Mouse (Mus musculus) liver, embryonic 12.5 days (tissue): ENCODE data around the gene Foxn2. TPM values are rescaled to one million over a fixed set of nuclear protein-coding genes. Genes with fewer than 3 reads are reported as not detected.
A peak's percentile ranks its signal among the peaks of the same experiment; 100 is the strongest.
"Not testable (repeated sequence)": the region's sequence is repeated elsewhere in the genome, so short reads cannot be mapped to it uniquely, and the experiment has no call there.

Source experiments
- ATAC-seq: fragments of 200-750 bp; cut with Nextera tagmentation; 2 replicates; pipeline ENCODE4 v1.8.0; 2017; ENCODE audit warnings: moderate number of reproducible peaks, mild to moderate bottlenecking, moderate library complexity
- H3K27ac ChIP-seq: fragments of 300-500 bp; sonication (generic); 2 replicates; pipeline ENCODE4 v1.5.1; 2016; ENCODE audit warnings: mild to moderate bottlenecking
- H3K27me3 ChIP-seq: fragments of 300-500 bp; sonication (generic); replicated peaks from 2 replicates; pipeline ENCODE4 v1.6.1; 2016; ENCODE audit warnings: mild to moderate bottlenecking, moderate library complexity
- H3K36me3 ChIP-seq: fragments of 300-500 bp; sonication (generic); 2 replicates; pipeline ENCODE4 v1.6.1; 2016; ENCODE audit warnings: mild to moderate bottlenecking, moderate library complexity
- H3K4me1 ChIP-seq: fragments of 300-500 bp; sonication (generic); 2 replicates; pipeline ENCODE4 v1.6.1; 2016
- H3K4me2 ChIP-seq: fragments of 300-500 bp; sonication (generic); 2 replicates; pipeline ENCODE4 v1.6.1; 2016; ENCODE audit warnings: mild to moderate bottlenecking, moderate library complexity
- H3K4me3 ChIP-seq: fragments of 300-500 bp; sonication (generic); 2 replicates; pipeline ENCODE4 v1.5.1; 2016; ENCODE audit warnings: mild to moderate bottlenecking, moderate library complexity
- H3K9ac ChIP-seq: fragments of 300-500 bp; sonication (generic); 2 replicates; pipeline ENCODE4 v1.6.1; 2016; ENCODE audit warnings: mild to moderate bottlenecking, moderate library complexity
- H3K9me3 ChIP-seq: fragments of 300-500 bp; sonication (generic); replicated peaks from 2 replicates; pipeline ENCODE4 v1.6.1; 2016; ENCODE audit warnings: mild to moderate bottlenecking, moderate library complexity
- WGBS: fragments of 180-500 bp; shearing (Covaris S2); methylation state at CpG from one replicate; pipeline ENCODE4 v1.1.7; 2016; ENCODE audit not compliant: insufficient replicate concordance; 5-methylcytosine and 5-hydroxymethylcytosine counted together
- polyA plus RNA-seq: library from polyadenylated mRNA; unstranded; fragments of >200 nt; fragmentation: Nextera tagmentation; extraction: Ambion mirVana; gene quantifications from 2 replicates; pipeline ENCODE4 v1.2.1, GENCODE M21; 2016

Foxn2 gene
- polyA plus RNA-seq, 1 experiment from 2014 or later, result 18.5 TPM

DNA sequence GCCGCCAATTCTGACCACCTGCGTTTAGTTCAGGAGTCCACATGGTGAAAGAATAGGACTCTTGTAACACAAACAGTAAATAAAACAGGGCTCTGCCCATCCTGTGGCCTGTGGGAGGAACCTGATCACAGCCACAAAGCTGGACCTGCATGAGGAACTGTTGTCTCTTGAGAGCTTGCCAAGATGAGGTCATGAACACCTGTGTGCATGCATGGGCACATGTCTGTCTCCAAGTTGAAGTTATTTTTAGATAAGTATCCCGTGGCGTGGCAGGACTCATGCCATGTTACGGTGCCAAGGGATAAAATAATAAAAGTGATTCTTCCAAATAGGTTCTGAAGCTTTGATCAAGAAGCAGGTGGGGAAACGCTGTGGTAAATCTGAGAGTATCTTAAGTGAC lies 19.3 kb upstream of the Foxn2 start:
- ATAC-seq, result no peak
- Histone ChIP-seq H3K36me3 (no peaks in the 10 kb centered on the region), H3K4me2 (no peak overlapping the region), H3K9me3 (no peaks in the 10 kb centered on the region), H3K27ac (no peak overlapping the region), H3K4me3 (no peak overlapping the region), H3K4me1 (no peaks in the 10 kb centered on the region), H3K27me3 (no peaks in the 10 kb centered on the region), H3K9ac (no peak overlapping the region)
- WGBS, result 72% methylated on average over 6 of the region's 6 CpGs

DNA sequence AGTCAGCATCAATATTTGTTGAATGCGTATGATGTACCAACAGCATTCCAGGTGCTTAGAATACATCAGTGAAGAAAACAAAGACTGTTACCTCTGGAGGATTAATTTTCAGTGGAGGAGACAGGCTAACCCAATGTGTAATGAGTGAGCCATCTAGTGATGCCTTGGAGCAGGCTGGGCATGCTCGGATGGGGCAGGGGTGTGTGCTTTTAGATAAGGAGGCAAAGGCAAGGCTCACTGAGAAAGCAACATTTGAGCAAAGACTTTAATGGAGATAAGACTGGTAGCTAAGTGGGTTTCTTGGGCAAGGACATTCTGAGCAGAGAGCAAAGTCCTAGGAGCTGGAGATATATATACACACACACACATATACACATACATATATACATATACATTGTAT lies 9.8 kb upstream of the Foxn2 start:
- H3K27ac ChIP-seq, result peak overlapping the region; percentile 79
- no peaks in the 10 kb centered on the region for H3K27me3 ChIP-seq
- H3K4me2 ChIP-seq, result peak overlapping the region; percentile 65

GRCm38 (mm10) chr17:88431486-88431885 lies 9.0 kb upstream of the Foxn2 start:
- Histone ChIP-seq H3K9me3 (no peaks in the 10 kb centered on the region), H3K4me1 (peaks cover 42% of the 10 kb centered on the region), H3K4me2 (peak overlapping the region; percentile 65), H3K27me3 (no peaks in the 10 kb centered on the region), H3K27ac (peak overlapping the region; percentile 79), H3K36me3 (no peaks in the 10 kb centered on the region), H3K9ac (peak overlapping the region; percentile 48), H3K4me3 (peak overlapping the region; percentile 15)
- WGBS, result 38% methylated on average over 12 of the region's 12 CpGs
- peak; percentile 68 for ATAC-seq

More for the DNA sequence above, 9.8 kb upstream of the Foxn2 start:
- H3K9ac ChIP-seq, result 0 out of 2 replicates have a peak overlapping the region, but pooled peaks have one; percentile 52
- no peaks in the 10 kb centered on the region for H3K9me3 ChIP-seq
- no peak overlapping the region for H3K4me3 ChIP-seq
- no peaks in the 10 kb centered on the region for H3K36me3 ChIP-seq
- WGBS, result 40% methylated on average over 2 of the region's 2 CpGs
- peaks cover 35% of the 10 kb centered on the region for H3K4me1 ChIP-seq
- peak; percentile 99 for ATAC-seq

DNA sequence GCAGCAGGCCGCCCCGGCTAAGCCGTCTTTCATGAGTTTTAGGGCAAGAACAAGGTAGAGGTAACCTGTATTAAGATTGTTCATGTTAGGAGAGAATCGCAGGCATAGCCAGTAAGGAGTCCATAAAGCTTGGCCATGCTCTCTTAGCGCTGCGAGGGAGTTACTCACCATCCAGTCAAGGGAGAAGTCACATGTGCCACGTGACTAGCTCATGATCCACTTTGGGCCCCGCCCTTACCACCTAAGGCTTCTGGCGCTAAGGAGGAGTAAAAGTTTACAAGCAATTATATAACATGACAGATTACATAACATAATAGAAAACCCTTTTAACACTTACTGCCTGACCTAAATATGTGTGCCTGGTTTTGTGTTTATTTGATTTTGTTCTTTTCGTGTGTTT lies 8.5 kb upstream of the Foxn2 start:
- H3K4me3 ChIP-seq, result peak overlapping the region; percentile 15
- H3K4me2 ChIP-seq, result peak overlapping the region; percentile 65
- H3K9me3 ChIP-seq, result no peaks in the 10 kb centered on the region
- H3K27me3 ChIP-seq, result no peaks in the 10 kb centered on the region
- H3K4me1 ChIP-seq, result peaks cover 43% of the 10 kb centered on the region
- WGBS, result 68% methylated on average over 10 of the region's 10 CpGs
- peak overlapping the region; percentile 48 for H3K9ac ChIP-seq
- H3K36me3 ChIP-seq, result no peaks in the 10 kb centered on the region
- peak; percentile 54 for ATAC-seq
- H3K27ac ChIP-seq, result peak overlapping the region; percentile 79

DNA sequence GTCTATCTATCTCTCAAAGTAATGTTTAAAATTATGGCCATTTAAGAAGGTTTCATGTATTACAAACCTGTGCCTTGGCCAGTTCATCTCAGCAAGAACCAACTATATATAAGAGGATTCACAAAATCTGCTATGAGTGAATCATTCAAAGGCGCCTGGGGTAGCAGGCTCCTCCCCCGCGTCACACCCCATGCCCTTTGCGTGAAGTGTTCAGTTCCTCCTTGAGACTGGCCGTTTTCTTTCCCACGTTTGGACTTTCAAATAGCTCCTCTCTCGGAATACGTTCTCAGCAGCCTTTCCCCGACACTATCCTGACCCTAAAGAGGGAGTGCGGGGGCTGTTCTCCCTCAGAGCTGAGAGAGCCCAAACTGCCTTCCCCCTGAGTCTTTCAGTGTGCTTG lies 5.2 kb upstream of the Foxn2 start:
- Histone ChIP-seq H3K27ac (no peak overlapping the region), H3K4me1 (peaks cover 62% of the 10 kb centered on the region), H3K9me3 (no peaks in the 10 kb centered on the region), H3K27me3 (no peaks in the 10 kb centered on the region), H3K9ac (no peak overlapping the region), H3K36me3 (no peaks in the 10 kb centered on the region), H3K4me2 (no peak overlapping the region), H3K4me3 (no peak overlapping the region)
- 65% methylated on average over 10 of the region's 10 CpGs for WGBS
- ATAC-seq, result no peak

DNA sequence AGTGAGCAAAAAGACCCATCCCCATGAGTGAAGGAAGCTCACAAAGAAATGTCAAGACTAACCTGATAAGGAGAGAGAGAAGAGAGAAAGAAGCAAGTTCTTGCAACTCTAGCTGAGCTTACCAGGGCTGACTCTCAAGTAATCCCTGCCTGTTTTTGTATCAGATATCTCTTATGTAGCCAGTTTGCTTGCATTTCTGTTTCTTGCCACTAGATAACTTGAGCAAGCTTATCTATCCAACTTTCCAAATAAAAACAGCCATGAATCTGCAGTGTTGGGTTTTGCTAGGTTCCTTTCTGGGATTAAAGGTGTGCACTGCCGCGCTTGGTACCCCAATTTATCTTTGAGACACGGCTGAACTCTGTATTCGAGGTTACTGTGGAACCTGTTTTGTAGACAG lies 4.2 kb upstream of the Foxn2 start:
- 75% methylated on average over 4 of the region's 4 CpGs for WGBS
- H3K36me3 ChIP-seq, result no peaks in the 10 kb centered on the region

DNA sequence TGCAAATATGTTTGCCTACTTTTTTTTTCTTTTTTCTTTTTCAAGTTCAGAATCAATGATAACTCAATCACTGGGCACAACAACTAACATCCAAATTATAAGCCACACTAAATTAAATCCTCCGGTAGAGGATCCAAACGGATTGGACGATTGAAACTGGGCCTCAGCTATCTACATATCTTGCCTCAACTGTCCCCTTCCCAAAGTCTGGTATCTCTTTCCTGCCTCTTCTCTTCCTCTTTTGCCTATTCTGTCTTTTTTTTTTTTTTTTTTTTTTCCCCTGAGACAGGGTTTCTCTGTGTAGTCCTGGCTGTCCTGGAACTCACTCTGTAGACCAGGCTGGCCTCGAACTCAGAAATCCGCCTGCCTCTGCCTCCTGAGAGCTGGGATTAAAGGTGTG lies 3.8 kb upstream of the Foxn2 start:
- not testable (repeated sequence) for H3K9me3 ChIP-seq, H3K36me3 ChIP-seq, H3K27ac ChIP-seq, H3K9ac ChIP-seq, ATAC-seq, H3K4me3 ChIP-seq, H3K27me3 ChIP-seq, H3K4me2 ChIP-seq
- peaks cover 47% of the 10 kb centered on the region for H3K4me1 ChIP-seq
- 79% methylated on average over 5 of the region's 5 CpGs for WGBS

More for the DNA sequence above, 4.2 kb upstream of the Foxn2 start:
- no peak overlapping the region for H3K27ac ChIP-seq
- H3K27me3 ChIP-seq, result no peaks in the 10 kb centered on the region
- H3K4me1 ChIP-seq, result peaks cover 52% of the 10 kb centered on the region
- H3K4me2 ChIP-seq, result no peak overlapping the region
- H3K9me3 ChIP-seq, result no peaks in the 10 kb centered on the region
- no peak for ATAC-seq
- no peak overlapping the region for H3K9ac ChIP-seq
- H3K4me3 ChIP-seq, result no peak overlapping the region

GRCm38 (mm10) chr17:88437391-88437790 lies 3.1 kb upstream of the Foxn2 start:
- Histone ChIP-seq H3K9ac (no peak overlapping the region), H3K9me3 (no peaks in the 10 kb centered on the region), H3K4me2 (no peak overlapping the region), H3K4me3 (no peak overlapping the region), H3K27ac (0 out of 2 replicates have a peak overlapping the region, but pooled peaks have one; percentile 27), H3K36me3 (no peaks in the 10 kb centered on the region), H3K4me1 (peaks cover 41% of the 10 kb centered on the region), H3K27me3 (no peaks in the 10 kb centered on the region)
- 14% methylated on average over 1 of the region's 1 CpGs for WGBS
- ATAC-seq, result peak; percentile 21; the same call in 1 of the 2 replicates

DNA sequence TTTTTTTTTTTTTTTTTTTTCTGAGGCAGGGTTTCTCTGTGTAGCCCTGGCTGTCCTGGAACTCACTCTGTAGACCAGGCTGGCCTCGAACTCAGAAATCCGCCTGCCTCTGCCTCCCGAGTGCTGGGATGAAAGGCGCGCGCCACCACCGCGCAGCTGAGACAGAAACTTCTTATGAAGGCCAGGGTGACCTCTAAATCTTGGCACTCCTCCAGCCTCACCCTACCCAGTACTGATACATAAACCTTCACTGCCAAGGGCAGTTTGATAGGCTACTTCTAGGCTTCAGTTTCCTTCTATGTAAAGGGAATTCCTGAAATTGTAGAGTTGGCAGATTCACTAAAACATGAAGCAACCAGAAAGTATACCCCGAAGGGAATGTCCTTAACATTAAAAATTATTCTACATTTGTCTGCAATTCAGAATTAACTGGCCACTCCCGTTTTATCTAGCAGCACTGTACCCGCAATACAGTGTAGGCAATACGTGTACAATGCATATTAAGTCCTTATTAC lies 918 bp upstream of the Foxn2 start:
- H3K4me3 ChIP-seq, result peak overlapping the region; percentile 96
- H3K4me2 ChIP-seq, result peak overlapping the region; percentile 93
- WGBS, result 73% methylated on average over 10 of the region's 12 CpGs
- no peaks in the 10 kb centered on the region for H3K27me3 ChIP-seq
- no peak for ATAC-seq
- no peaks in the 10 kb centered on the region for H3K9me3 ChIP-seq
- H3K27ac ChIP-seq, result peak overlapping the region; percentile 86
- H3K4me1 ChIP-seq, result peaks cover 60% of the 10 kb centered on the region
- no peaks in the 10 kb centered on the region for H3K36me3 ChIP-seq
- peak overlapping the region; percentile 97 for H3K9ac ChIP-seq

DNA sequence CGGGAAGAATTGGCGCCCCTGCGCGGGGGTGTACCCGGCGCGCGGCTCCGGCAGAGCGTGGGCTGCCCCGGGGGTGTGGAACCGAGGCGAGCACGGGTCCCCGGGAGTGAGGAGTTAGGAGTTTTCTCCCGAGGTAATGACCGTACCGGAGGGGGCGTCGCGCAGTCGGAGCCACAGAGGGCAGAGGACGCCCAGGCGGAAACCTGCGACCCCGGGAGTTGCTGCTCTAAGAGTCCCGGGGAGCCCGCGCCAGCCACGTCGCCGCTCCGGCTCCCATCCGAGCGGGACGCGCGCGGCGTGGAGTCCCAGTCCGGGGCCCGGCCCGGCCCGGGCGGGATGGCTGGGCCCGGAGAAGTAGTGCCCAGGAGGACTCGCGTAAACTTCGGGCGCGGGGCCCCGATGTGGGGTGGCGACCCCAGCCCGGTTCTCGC lies 505 bp downstream of the Foxn2 start:
- peak overlapping the region; percentile 96 for H3K4me3 ChIP-seq
- peak; percentile 28 for ATAC-seq
- peak overlapping the region; percentile 97 for H3K9ac ChIP-seq
- WGBS, result 0% methylated on average over 55 of the region's 55 CpGs
- H3K9me3 ChIP-seq, result no peaks in the 10 kb centered on the region
- peaks cover 68% of the 10 kb centered on the region for H3K4me1 ChIP-seq
- H3K27ac ChIP-seq, result peak overlapping the region; percentile 92
- H3K36me3 ChIP-seq, result no peaks in the 10 kb centered on the region
- peak overlapping the region; percentile 93 for H3K4me2 ChIP-seq
- no peaks in the 10 kb centered on the region for H3K27me3 ChIP-seq

GRCm38 (mm10) chr17:88441432-88442174 lies 1.1 kb downstream of the Foxn2 start:
- Histone ChIP-seq H3K27me3 (no peaks in the 10 kb centered on the region), H3K36me3 (no peaks in the 10 kb centered on the region), H3K4me1 (peaks cover 68% of the 10 kb centered on the region), H3K27ac (peak overlapping the region; percentile 92), H3K9ac (peak overlapping the region; percentile 97), H3K4me2 (peak overlapping the region; percentile 93), H3K4me3 (peak overlapping the region; percentile 96), H3K9me3 (no peaks in the 10 kb centered on the region)
- WGBS, result under 1% methylated on average over 48 of the region's 48 CpGs
- ATAC-seq, result peak; percentile 44

DNA sequence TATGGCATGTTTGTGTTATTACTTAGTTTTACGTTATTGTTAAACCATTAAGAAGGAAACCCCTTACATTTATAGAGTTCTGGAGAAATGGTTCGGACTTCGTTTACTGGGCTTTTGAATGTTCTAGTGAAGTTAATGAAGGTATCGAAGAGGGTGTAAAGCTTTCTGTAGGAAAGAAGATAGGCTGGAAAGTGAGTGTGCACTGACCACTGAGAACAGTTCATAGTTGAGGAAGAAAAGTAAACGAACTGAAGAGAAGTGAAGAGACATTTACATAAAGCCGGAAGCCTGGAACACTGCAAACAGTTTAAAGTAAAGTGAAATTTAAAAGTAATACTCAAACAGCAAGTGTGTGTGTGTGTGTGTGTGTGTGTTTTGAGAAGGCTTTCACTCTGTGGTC lies 2.1 kb downstream of the Foxn2 start:
- peak overlapping the region; percentile 70 for H3K4me2 ChIP-seq
- H3K4me3 ChIP-seq, result peak overlapping the region; percentile 45
- H3K4me1 ChIP-seq, result peaks cover 67% of the 10 kb centered on the region
- H3K27me3 ChIP-seq, result no peaks in the 10 kb centered on the region
- H3K27ac ChIP-seq, result peak overlapping the region; percentile 65
- H3K9me3 ChIP-seq, result no peaks in the 10 kb centered on the region
- H3K9ac ChIP-seq, result peak overlapping the region; percentile 70
- no peak for ATAC-seq
- H3K36me3 ChIP-seq, result no peaks in the 10 kb centered on the region
- whole genome bisulfite sequencing, result 44% methylated on average over 6 of the region's 6 CpGs
